Mouse (Mus musculus): ENCODE results near the gene Gm27235.
"Not testable (repeated sequence)": the region's sequence is repeated elsewhere in the genome, so short reads cannot be mapped to it uniquely, and the experiment has no call there.

Gene Gm27235

GRCm38 (mm10) chr9:35790001-35790400, at the start of gene Gm27235, which contains the start of gene D730048I06Rik:
Gene Gm27235, minus strand, starts transcription at chr9:35790101.
Gene D730048I06Rik, minus strand, starts transcription at chr9:35790112.
- in situ Hi-C loops (cut with MboI; ENCODE audit: unreplicated experiment in 2 of 2): no loop called here

GRCm38 (mm10) chr9:35817881-35818280, 28.0 kb upstream of the Gm27235 start:
- in situ Hi-C loops (cut with MboI; ENCODE audit: unreplicated experiment in 2 of 2): not testable (repeated sequence)

DNA sequence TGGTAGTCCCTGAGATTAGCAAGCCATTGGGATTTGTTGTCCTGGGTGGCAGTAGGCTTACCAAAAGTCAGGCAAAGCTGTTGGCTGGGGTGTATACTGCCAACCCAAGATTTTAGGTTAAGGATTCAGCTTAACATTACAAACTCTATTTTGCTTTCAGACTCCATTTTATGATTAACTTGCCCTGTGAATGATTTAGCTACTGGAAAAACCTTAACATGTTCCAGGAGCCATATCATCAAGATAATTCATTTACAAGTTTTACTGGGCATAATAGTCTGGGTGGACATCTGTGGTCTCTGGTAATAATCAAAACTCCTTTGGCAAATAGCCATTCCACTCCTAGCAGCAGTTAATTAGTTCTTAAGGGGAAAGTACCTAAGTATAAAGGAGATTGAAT, 8.2 kb upstream of the Gm27235 start:
- in situ Hi-C loops (cut with MboI; ENCODE audit: unreplicated experiment in 2 of 2): no loop called here

DNA sequence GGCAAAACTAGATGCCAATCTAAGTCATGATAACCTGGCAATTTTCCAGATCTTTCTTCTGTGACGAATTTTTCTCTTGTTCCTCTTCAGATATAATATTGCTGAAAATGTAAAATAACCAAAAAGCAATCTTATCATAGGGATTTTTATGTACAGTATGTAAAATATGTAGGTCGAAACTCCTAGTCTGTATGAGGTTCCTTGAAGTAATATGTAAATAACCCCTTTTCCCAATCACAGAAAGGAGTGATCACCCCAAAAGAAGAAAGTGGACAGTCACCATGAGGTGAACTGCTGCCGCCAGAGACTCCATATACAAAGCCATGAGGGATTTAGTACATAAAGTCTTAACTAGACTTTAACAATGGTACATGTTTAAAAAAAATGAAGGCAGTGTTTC, 11.9 kb downstream of the Gm27235 start, which contains the start of gene Gm17727:
Gene Gm17727 (minus strand): TSS at position 101 of the 400 bp plus-strand sequence.
- in situ Hi-C loops (cut with MboI; ENCODE audit: unreplicated experiment in 2 of 2): no loop called here

GRCm38 (mm10) chr9:35756843-35757242, 33.1 kb downstream of the Gm27235 start:
- in situ Hi-C loops (cut with MboI; ENCODE audit: unreplicated experiment in 2 of 2): no loop called here

GRCm38 (mm10) chr9:35740749-35741148, 49.2 kb downstream of the Gm27235 start, which contains the start of gene Gm17677:
Gene Gm17677, plus strand, starts transcription at chr9:35741049.
- in situ Hi-C loops (cut with MboI; ENCODE audit: unreplicated experiment in 2 of 2): no loop called here
